Mouse (Mus musculus) heart, embryonic 11.5 days (tissue): ENCODE results near the gene Fermt2. TPM values are rescaled to one million over a fixed set of nuclear protein-coding genes. Genes with fewer than 3 reads are reported as not detected.

Source experiments
- ATAC-seq: fragments of 200-750 bp; cut with Nextera tagmentation; replicated peaks from 2 replicates; pipeline ENCODE4 v1.8.0; 2017; ENCODE audit warnings: moderate library complexity; ENCODE audit not compliant: insufficient number of reproducible peaks, low FRiP score, low TSS enrichment
- H3K27ac ChIP-seq: fragments of 300-500 bp; sonication (generic); 2 replicates; pipeline ENCODE4 v1.5.1; 2014; ENCODE audit warnings: mild to moderate bottlenecking, low read depth, low read length
- H3K27me3 ChIP-seq: fragments of 300-500 bp; sonication (generic); 2 replicates; pipeline ENCODE4 v1.6.1; 2014; ENCODE audit warnings: mild to moderate bottlenecking, low read length, mixed read lengths; ENCODE audit not compliant: control insufficient read depth, insufficient read depth
- H3K36me3 ChIP-seq: fragments of 300-500 bp; sonication (generic); 2 replicates; pipeline ENCODE4 v1.6.1; 2014; ENCODE audit warnings: mild to moderate bottlenecking, low read length, moderate library complexity, mixed read lengths; ENCODE audit not compliant: control insufficient read depth, insufficient read depth
- H3K4me1 ChIP-seq: fragments of 300-500 bp; sonication (generic); 2 replicates; pipeline ENCODE4 v1.6.1; 2014; ENCODE audit warnings: low read length; ENCODE audit not compliant: control insufficient read depth, insufficient read depth
- H3K4me2 ChIP-seq: fragments of 300-500 bp; sonication (generic); 2 replicates; pipeline ENCODE4 v1.6.1; 2014; ENCODE audit warnings: mild to moderate bottlenecking, moderate library complexity
- H3K4me3 ChIP-seq: fragments of 300-500 bp; sonication (generic); 2 replicates; pipeline ENCODE4 v1.5.1; 2014; ENCODE audit warnings: low read depth, low read length
- H3K9ac ChIP-seq: fragments of 300-500 bp; sonication (generic); 2 replicates; pipeline ENCODE4 v1.6.1; 2014; ENCODE audit warnings: mild to moderate bottlenecking, low read depth, low read length, moderate library complexity
- H3K9me3 ChIP-seq: fragments of 300-500 bp; sonication (generic); replicated peaks from 2 replicates; pipeline ENCODE4 v1.6.1; 2016; ENCODE audit warnings: low read length; ENCODE audit not compliant: control insufficient read depth
- WGBS: fragments of 180-500 bp; shearing (Covaris S2); extraction: QIAGEN DNeasy Blood & Tissue Kit; methylation state at CpG from one replicate; pipeline ENCODE4 v1.1.7; 2014; ENCODE audit not compliant: insufficient replicate concordance; 5-methylcytosine and 5-hydroxymethylcytosine counted together
- polyA plus RNA-seq: library from polyadenylated mRNA; unstranded; fragments of >200 nt; fragmentation: Nextera tagmentation; extraction: Ambion mirVana; gene quantifications from 2 replicates; pipeline ENCODE4 v1.2.1, GENCODE M21; 2014

Fermt2 gene
- polyA plus RNA-seq, 1 experiment from 2014 or later, result 188 TPM

DNA sequence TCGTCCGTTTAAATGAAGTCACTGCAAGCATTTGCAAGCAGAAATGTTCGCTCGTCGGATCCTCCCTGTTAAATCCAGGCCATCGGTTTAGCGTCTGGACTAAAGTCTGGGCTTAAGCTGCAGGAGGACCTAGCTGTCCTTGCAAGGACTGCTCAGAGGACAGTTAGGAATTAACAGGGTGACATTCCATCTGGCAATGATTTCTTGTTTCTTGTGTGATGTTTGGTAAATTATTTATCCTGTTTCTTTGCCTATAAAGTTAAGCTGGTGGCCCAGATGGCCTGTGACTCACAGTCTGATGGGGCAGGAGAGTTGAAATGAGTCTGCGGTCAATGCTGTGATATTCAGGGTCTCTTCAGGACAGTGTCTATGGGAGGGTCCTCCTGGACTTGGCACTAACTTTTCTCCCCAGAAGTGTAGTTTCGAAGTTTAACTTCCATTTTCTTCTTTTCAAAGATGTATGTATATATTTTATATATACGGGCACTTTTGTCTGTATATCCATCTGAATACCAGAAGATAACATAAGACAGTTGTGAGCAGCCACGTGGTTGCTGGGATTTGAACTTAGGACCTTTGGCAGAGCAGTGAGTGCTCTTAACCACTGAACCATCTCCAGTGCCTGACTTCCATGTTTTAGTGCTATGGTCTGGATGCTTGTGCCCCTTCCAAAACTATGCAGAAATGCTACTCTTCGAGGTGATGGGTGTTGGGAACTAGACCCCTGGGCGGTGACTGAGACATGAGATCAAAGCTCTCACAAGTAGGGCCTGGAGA, 99.7 kb downstream of the Fermt2 start:
- no peaks in the 10 kb centered on the region; the same call in 1 of the 2 replicates for H3K36me3 ChIP-seq
- H3K27me3 ChIP-seq, result no peaks in the 10 kb centered on the region
- peaks cover 6% of the 10 kb centered on the region for H3K9me3 ChIP-seq
- 85% methylated on average over 13 of the region's 13 CpGs for WGBS
- no peak overlapping the region for H3K27ac ChIP-seq
- H3K4me3 ChIP-seq, result no peak overlapping the region
- ATAC-seq, result no peak
- no peak overlapping the region for H3K9ac ChIP-seq
- no peaks in the 10 kb centered on the region for H3K4me1 ChIP-seq
- H3K4me2 ChIP-seq, result no peak overlapping the region

DNA sequence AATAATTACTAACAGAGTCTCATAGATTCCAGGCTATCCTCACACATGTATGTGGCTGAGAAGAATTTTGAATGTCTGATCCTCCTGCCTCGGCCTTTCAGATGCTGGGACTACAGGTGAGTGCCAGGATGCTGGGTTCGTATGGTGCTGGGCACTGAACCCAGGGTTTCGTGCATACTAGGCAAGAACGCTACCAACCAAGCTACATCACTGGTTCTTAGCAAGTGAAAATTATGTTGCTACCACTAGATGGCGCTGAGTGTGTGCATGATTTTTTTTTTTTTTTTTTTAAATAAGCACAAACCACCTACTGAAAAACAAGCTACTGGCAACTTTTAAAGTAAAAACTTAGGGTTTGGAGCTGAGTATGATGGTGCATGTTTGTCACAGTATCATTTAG, 106.7 kb downstream of the Fermt2 start:
- H3K4me2 ChIP-seq, result no peak overlapping the region
- no peaks in the 10 kb centered on the region for H3K36me3 ChIP-seq
- H3K9ac ChIP-seq, result no peak overlapping the region
- H3K4me1 ChIP-seq, result no peaks in the 10 kb centered on the region
- 0 out of 2 replicates have a peak, but pooled peaks cover 2% of the 10 kb centered on the region for H3K9me3 ChIP-seq
- WGBS, result 7% methylated on average over 5 of the region's 5 CpGs
- H3K27me3 ChIP-seq, result no peaks in the 10 kb centered on the region
- H3K4me3 ChIP-seq, result no peak overlapping the region
- H3K27ac ChIP-seq, result no peak overlapping the region
- ATAC-seq, result no peak

DNA sequence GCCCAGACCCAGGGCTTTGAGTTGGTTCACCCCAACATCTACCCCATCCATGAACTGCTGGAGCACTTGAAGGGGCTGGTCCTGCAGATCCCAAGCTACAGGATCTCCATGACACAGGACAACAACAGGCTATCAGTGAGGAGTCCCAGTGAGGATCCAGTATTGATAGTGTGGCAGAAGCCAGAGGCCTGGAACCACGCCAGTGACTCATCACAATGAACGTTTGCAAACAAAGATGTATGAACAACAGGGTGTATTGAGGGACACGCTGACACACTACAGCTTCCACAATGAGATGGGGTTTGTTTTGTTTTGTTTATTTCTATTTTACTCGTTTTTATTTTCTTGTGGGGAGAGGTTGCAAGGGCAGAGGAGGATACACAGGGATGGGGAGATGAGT, 107.5 kb downstream of the Fermt2 start:
- 60% methylated on average over 4 of the region's 4 CpGs for WGBS
- H3K4me2 ChIP-seq, result no peak overlapping the region
- H3K27ac ChIP-seq, result no peak overlapping the region
- H3K9me3 ChIP-seq, result 0 out of 2 replicates have a peak, but pooled peaks cover 2% of the 10 kb centered on the region
- H3K4me3 ChIP-seq, result no peak overlapping the region
- no peak overlapping the region for H3K9ac ChIP-seq
- H3K36me3 ChIP-seq, result no peaks in the 10 kb centered on the region
- H3K27me3 ChIP-seq, result no peaks in the 10 kb centered on the region
- 0 out of 2 replicates have a peak, but pooled peaks have one; percentile 14 for ATAC-seq
- H3K4me1 ChIP-seq, result no peaks in the 10 kb centered on the region

DNA sequence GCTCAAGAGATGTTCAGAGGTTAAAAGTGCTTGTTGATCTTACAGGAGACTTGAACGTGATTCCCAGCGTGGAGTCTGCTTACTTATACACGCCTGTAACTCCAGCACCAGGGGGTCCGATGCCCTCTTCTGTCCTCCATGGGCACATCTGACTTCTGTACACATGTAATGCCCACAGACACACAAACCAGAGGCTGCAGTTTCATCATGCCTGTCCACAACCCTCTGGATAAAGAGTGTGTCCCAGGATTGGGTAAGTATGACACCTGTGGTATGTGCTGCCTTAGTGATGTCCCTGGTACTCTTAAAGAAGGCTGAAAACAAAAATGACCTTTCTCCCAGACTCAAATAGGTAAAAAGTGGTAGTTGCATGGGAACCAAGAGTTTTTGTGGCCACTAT, 110.6 kb downstream of the Fermt2 start:
- Histone ChIP-seq H3K9me3 (no peaks in the 10 kb centered on the region), H3K27me3 (no peaks in the 10 kb centered on the region), H3K27ac (no peak overlapping the region), H3K4me3 (no peak overlapping the region), H3K9ac (no peak overlapping the region), H3K4me2 (no peak overlapping the region), H3K36me3 (no peaks in the 10 kb centered on the region), H3K4me1 (no peaks in the 10 kb centered on the region)
- no peak for ATAC-seq
- WGBS, result 70% methylated on average over 4 of the region's 4 CpGs

DNA sequence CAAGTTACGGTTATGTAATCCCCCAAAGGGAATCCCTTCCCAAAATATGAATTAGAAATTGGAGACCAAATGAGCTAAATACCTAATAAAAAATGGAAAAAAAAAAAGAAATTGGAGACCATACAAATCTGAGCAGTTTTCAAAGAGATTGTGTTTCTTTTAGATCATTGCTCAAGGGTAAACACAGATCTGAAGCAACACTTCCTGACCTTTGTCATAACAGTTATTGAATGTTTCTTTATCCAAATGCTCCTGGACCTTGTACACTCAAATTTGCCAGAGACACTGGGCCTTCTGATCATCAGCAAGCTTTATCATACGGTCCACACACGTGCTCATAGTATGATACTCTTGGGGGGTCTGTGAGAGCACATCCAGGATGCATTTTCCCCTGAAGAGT, 111.4 kb downstream of the Fermt2 start:
- Histone ChIP-seq H3K4me1 (no peaks in the 10 kb centered on the region), H3K4me3 (no peak overlapping the region), H3K36me3 (no peaks in the 10 kb centered on the region), H3K9ac (no peak overlapping the region), H3K27me3 (no peaks in the 10 kb centered on the region), H3K27ac (no peak overlapping the region), H3K9me3 (no peaks in the 10 kb centered on the region), H3K4me2 (no peak overlapping the region)
- ATAC-seq, result no peak
- 74% methylated on average over 3 of the region's 3 CpGs for WGBS

DNA sequence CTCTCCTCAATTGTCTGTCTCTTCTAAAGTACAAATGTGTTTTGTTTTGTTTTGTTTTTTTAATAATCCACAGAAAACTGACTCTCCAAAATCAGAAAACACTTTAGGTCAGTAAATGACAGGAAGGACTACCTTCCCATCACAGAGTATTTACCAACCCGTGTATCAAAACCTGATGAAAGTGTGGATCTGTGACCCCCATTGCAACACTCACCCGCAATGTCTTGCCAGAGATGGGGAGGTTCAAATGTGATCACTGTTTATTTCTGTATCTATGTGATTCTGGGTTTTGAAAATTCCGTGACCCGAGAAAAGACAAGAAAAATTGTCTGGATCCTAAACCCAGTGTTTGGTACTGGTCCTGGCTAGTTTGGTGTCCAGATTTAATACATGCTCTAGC, 113.7 kb downstream of the Fermt2 start:
- H3K36me3 ChIP-seq, result no peaks in the 10 kb centered on the region
- H3K4me3 ChIP-seq, result no peak overlapping the region
- WGBS, result 85% methylated on average over 4 of the region's 4 CpGs
- H3K9ac ChIP-seq, result no peak overlapping the region
- H3K9me3 ChIP-seq, result no peaks in the 10 kb centered on the region
- H3K4me1 ChIP-seq, result no peaks in the 10 kb centered on the region
- H3K4me2 ChIP-seq, result no peak overlapping the region
- H3K27ac ChIP-seq, result no peak overlapping the region
- no peak for ATAC-seq
- no peaks in the 10 kb centered on the region for H3K27me3 ChIP-seq

Other genes starting within 250 kb of the Fermt2 start
- gene Ero1l, start 211.3 kb downstream of the Fermt2 start, polyA plus RNA-seq, result 42.3 and 53.0 TPM in 2 replicates
- 142 and 148 TPM in 2 replicates for gene Psmc6, start 200.3 kb downstream of the Fermt2 start, polyA plus RNA-seq
- 44.3 and 52.1 TPM in 2 replicates for gene Styx, start 179.0 kb downstream of the Fermt2 start, polyA plus RNA-seq
- gene Gnpnat1, start 125.2 kb downstream of the Fermt2 start, polyA plus RNA-seq, result 36.8 and 38.0 TPM in 2 replicates
- gene Ddhd1, start 128.0 kb upstream of the Fermt2 start, polyA plus RNA-seq, result 12.6 and 13.9 TPM in 2 replicates